Mouse (Mus musculus) monocyte, adult 2 months (primary cell): ENCODE measurements around the gene Gnat2.

Experiments used
- DNase-seq, 2 experiments: peaks; one replicate each; pipeline ENCODE4 v3.0.0; 2022; ENCODE audit warnings: low spot score in 2 of 2, low read depth in 1 of 2

Gnat2 gene

GRCm38 (mm10) chr3:108092536-108093115 lies at the start of gene Gnat2:
TSS of gene Gnat2 (plus strand) at chr3:108092789.
- no peak for DNase-seq

GRCm38 (mm10) chr3:108044394-108045140 lies 48.0 kb upstream of the Gnat2 start, which contains the start of gene Gstm4:
TSS of gene Gstm4 (minus strand) at chr3:108044894.
- DNase-seq = peak; percentile 49 to 68

- DNase-seq = no peak
These were observed 45.5 kb upstream of the Gnat2 start for GRCm38 (mm10) chr3:108046944-108047655.

- no peak for DNase-seq
These were observed 44.3 kb upstream of the Gnat2 start for GRCm38 (mm10) chr3:108048306-108048705.

- no peak for DNase-seq
These were observed 42.1 kb upstream of the Gnat2 start for GRCm38 (mm10) chr3:108050493-108050892.

GRCm38 (mm10) chr3:108061420-108061819 lies 31.2 kb upstream of the Gnat2 start:
- no peak for DNase-seq

- DNase-seq = no peak
These were observed 29.9 kb upstream of the Gnat2 start for GRCm38 (mm10) chr3:108062648-108063047.

- DNase-seq = no peak
These were observed 27.9 kb upstream of the Gnat2 start for GRCm38 (mm10) chr3:108064672-108065071.

GRCm38 (mm10) chr3:108065551-108065950 lies 27.0 kb upstream of the Gnat2 start:
- no peak for DNase-seq

- no peak for DNase-seq
These were observed 25.1 kb upstream of the Gnat2 start for GRCm38 (mm10) chr3:108067370-108067934.

- no peak for DNase-seq
These were observed 23.8 kb upstream of the Gnat2 start for GRCm38 (mm10) chr3:108068826-108069225.

GRCm38 (mm10) chr3:108069231-108069870 lies 23.2 kb upstream of the Gnat2 start:
- DNase-seq = no peak

GRCm38 (mm10) chr3:108070295-108071293 lies 22.0 kb upstream of the Gnat2 start:
- peak in 1 of 2 experiments; percentile 62 for DNase-seq

- no peak for DNase-seq
These were observed 19.5 kb upstream of the Gnat2 start for GRCm38 (mm10) chr3:108072983-108073569.

- no peak for DNase-seq
These were observed 15.8 kb upstream of the Gnat2 start for GRCm38 (mm10) chr3:108076836-108077235.

GRCm38 (mm10) chr3:108081681-108082080 lies 10.9 kb upstream of the Gnat2 start:
- no peak for DNase-seq

GRCm38 (mm10) chr3:108082251-108082875 lies 10.2 kb upstream of the Gnat2 start:
- no peak for DNase-seq

GRCm38 (mm10) chr3:108083161-108083560 lies 9.4 kb upstream of the Gnat2 start:
- no peak for DNase-seq

- DNase-seq = no peak
These were observed 8.6 kb upstream of the Gnat2 start for GRCm38 (mm10) chr3:108083904-108084407.
